Mouse (Mus musculus) forebrain, embryonic 12.5 days (tissue): Measurements from ENCODE around the gene Dlx4. TPM values are rescaled to one million over a fixed set of nuclear protein-coding genes. Genes with fewer than 3 reads are reported as not detected.

Experiments
- ATAC-seq: fragments of 200-750 bp; cut with Nextera tagmentation; 2 replicates; pipeline ENCODE4 v1.8.0; 2017; ENCODE audit warnings: moderate TSS enrichment; ENCODE audit not compliant: low FRiP score
- H3K27ac ChIP-seq: fragments of 300-500 bp; sonication (generic); 2 replicates; pipeline ENCODE4 v1.5.1; 2016; ENCODE audit warnings: mild to moderate bottlenecking
- H3K27me3 ChIP-seq: fragments of 300-500 bp; sonication (generic); 2 replicates; pipeline ENCODE4 v1.6.1; 2016; ENCODE audit warnings: mild to moderate bottlenecking
- H3K36me3 ChIP-seq: fragments of 300-500 bp; sonication (generic); replicated peaks from 2 replicates; pipeline ENCODE4 v1.6.1; 2016; ENCODE audit warnings: mild to moderate bottlenecking
- H3K4me1 ChIP-seq: fragments of 300-500 bp; sonication (generic); 2 replicates; pipeline ENCODE4 v1.6.1; 2016
- H3K4me2 ChIP-seq: fragments of 300-500 bp; sonication (generic); 2 replicates; pipeline ENCODE4 v1.6.1; 2016; ENCODE audit warnings: mild to moderate bottlenecking, moderate library complexity
- H3K4me3 ChIP-seq: fragments of 300-500 bp; sonication (generic); replicated peaks from 2 replicates; pipeline ENCODE4 v1.5.1; 2016; ENCODE audit warnings: mild to moderate bottlenecking
- H3K9ac ChIP-seq: fragments of 300-500 bp; sonication (generic); 2 replicates; pipeline ENCODE4 v1.6.1; 2016; ENCODE audit warnings: mild to moderate bottlenecking
- H3K9me3 ChIP-seq: fragments of 300-500 bp; sonication (generic); 2 replicates; pipeline ENCODE4 v1.6.1; 2016
- WGBS: fragments of 180-500 bp; shearing (Covaris S2); methylation state at CpG from one replicate; pipeline ENCODE4 v1.1.7; 2016; 5-methylcytosine and 5-hydroxymethylcytosine counted together
- polyA plus RNA-seq: library from polyadenylated mRNA; unstranded; fragments of >200 nt; fragmentation: Nextera tagmentation; extraction: Ambion mirVana; gene quantifications from 2 replicates; pipeline ENCODE4 v1.2.1, GENCODE M21; 2016

Dlx4 gene
- polyA plus RNA-seq, 1 experiment from 2014 or later, result 0.20 TPM

- H3K27ac ChIP-seq, result no peak overlapping the region
- WGBS, result 79% methylated on average over 5 of the region's 5 CpGs
- peaks cover 69% of the 10 kb centered on the region for H3K27me3 ChIP-seq
- H3K4me1 ChIP-seq, result no peaks in the 10 kb centered on the region; the same call in 1 of the 2 replicates
- no peaks in the 10 kb centered on the region for H3K36me3 ChIP-seq
- no peak overlapping the region for H3K4me2 ChIP-seq
- H3K4me3 ChIP-seq, result no peak overlapping the region
- H3K9ac ChIP-seq, result no peak overlapping the region
- no peak for ATAC-seq
- no peaks in the 10 kb centered on the region for H3K9me3 ChIP-seq
Observed at GRCm38 (mm10) chr11:95153681-95154080, 7.6 kb upstream of the Dlx4 start.

- H3K4me1 ChIP-seq, result no peaks in the 10 kb centered on the region; the same call in 1 of the 2 replicates
- H3K27me3 ChIP-seq, result peaks cover 75% of the 10 kb centered on the region
- H3K27ac ChIP-seq, result no peak overlapping the region
- H3K9me3 ChIP-seq, result no peaks in the 10 kb centered on the region
- no peak for ATAC-seq
- no peak overlapping the region for H3K4me3 ChIP-seq
- H3K36me3 ChIP-seq, result no peaks in the 10 kb centered on the region
- no peak overlapping the region for H3K4me2 ChIP-seq
- WGBS, result 28% methylated on average over 5 of the region's 5 CpGs
- no peak overlapping the region for H3K9ac ChIP-seq
Observed at GRCm38 (mm10) chr11:95153116-95153515, 7.1 kb upstream of the Dlx4 start.

- H3K4me3 ChIP-seq, result no peak overlapping the region
Observed at GRCm38 (mm10) chr11:95150269-95151049, 4.4 kb upstream of the Dlx4 start.

GRCm38 (mm10) chr11:95149462-95150268 is 3.6 kb upstream of the Dlx4 start:
- no peak overlapping the region for H3K9ac ChIP-seq
- no peak for ATAC-seq
- H3K36me3 ChIP-seq, result no peaks in the 10 kb centered on the region
- 3% methylated on average over 27 of the region's 27 CpGs for WGBS
- H3K27me3 ChIP-seq, result peaks cover 96% of the 10 kb centered on the region
- no peak overlapping the region for H3K4me3 ChIP-seq
- H3K4me1 ChIP-seq, result peaks cover 14% of the 10 kb centered on the region
- no peak overlapping the region for H3K27ac ChIP-seq
- no peak overlapping the region for H3K4me2 ChIP-seq
- H3K9me3 ChIP-seq, result no peaks in the 10 kb centered on the region

More at GRCm38 (mm10) chr11:95150269-95151049, 4.4 kb upstream of the Dlx4 start:
- no peak overlapping the region for H3K27ac ChIP-seq
- ATAC-seq, result no peak
- WGBS, result under 1% methylated on average over 33 of the region's 33 CpGs
- H3K27me3 ChIP-seq, result peaks cover 96% of the 10 kb centered on the region
- no peak overlapping the region for H3K9ac ChIP-seq
- H3K36me3 ChIP-seq, result no peaks in the 10 kb centered on the region
- no peaks in the 10 kb centered on the region for H3K9me3 ChIP-seq
- H3K4me1 ChIP-seq, result peaks cover 9% of the 10 kb centered on the region
- no peak overlapping the region for H3K4me2 ChIP-seq

GRCm38 (mm10) chr11:95148754-95149153 is 2.7 kb upstream of the Dlx4 start:
- WGBS, result 2% methylated on average over 9 of the region's 9 CpGs
- Histone ChIP-seq H3K36me3 (no peaks in the 10 kb centered on the region), H3K4me2 (no peak overlapping the region), H3K9me3 (no peaks in the 10 kb centered on the region), H3K4me3 (no peak overlapping the region), H3K9ac (no peak overlapping the region), H3K27ac (no peak overlapping the region), H3K4me1 (peaks cover 14% of the 10 kb centered on the region), H3K27me3 (peaks cover 100% of the 10 kb centered on the region)
- no peak for ATAC-seq

GRCm38 (mm10) chr11:95144946-95145483 is 1.0 kb downstream of the Dlx4 start:
- no peak for ATAC-seq
- Histone ChIP-seq H3K27ac (no peak overlapping the region), H3K27me3 (peaks cover 100% of the 10 kb centered on the region), H3K9ac (no peak overlapping the region), H3K4me2 (peak overlapping the region; percentile 55), H3K4me1 (peaks cover 22% of the 10 kb centered on the region), H3K36me3 (no peaks in the 10 kb centered on the region), H3K4me3 (peak overlapping the region; percentile 35), H3K9me3 (no peaks in the 10 kb centered on the region)
- under 1% methylated on average over 34 of the region's 34 CpGs for WGBS

- no peaks in the 10 kb centered on the region for H3K36me3 ChIP-seq
- no peak for ATAC-seq
- no peak overlapping the region for H3K4me2 ChIP-seq
- no peak overlapping the region for H3K9ac ChIP-seq
- no peak overlapping the region for H3K27ac ChIP-seq
- WGBS, result 9% methylated on average over 9 of the region's 9 CpGs
- H3K4me1 ChIP-seq, result peaks cover 24% of the 10 kb centered on the region
- H3K9me3 ChIP-seq, result no peaks in the 10 kb centered on the region
- H3K27me3 ChIP-seq, result peaks cover 100% of the 10 kb centered on the region
- H3K4me3 ChIP-seq, result no peak overlapping the region
Observed at GRCm38 (mm10) chr11:95144091-95144945, 1.7 kb downstream of the Dlx4 start.

GRCm38 (mm10) chr11:95143663-95144062 is 2.4 kb downstream of the Dlx4 start:
- Histone ChIP-seq H3K4me3 (no peak overlapping the region), H3K27ac (no peak overlapping the region), H3K9me3 (no peaks in the 10 kb centered on the region), H3K4me2 (no peak overlapping the region), H3K27me3 (peaks cover 100% of the 10 kb centered on the region), H3K9ac (no peak overlapping the region), H3K4me1 (peaks cover 31% of the 10 kb centered on the region), H3K36me3 (no peaks in the 10 kb centered on the region)
- ATAC-seq, result no peak
- WGBS, result 3% methylated on average over 4 of the region's 4 CpGs

GRCm38 (mm10) chr11:95142980-95143575 is 3.0 kb downstream of the Dlx4 start:
- no peak overlapping the region for H3K9ac ChIP-seq
- 4% methylated on average over 39 of the region's 39 CpGs for WGBS
- H3K27ac ChIP-seq, result no peak overlapping the region
- H3K4me1 ChIP-seq, result peaks cover 37% of the 10 kb centered on the region
- ATAC-seq, result no peak
- no peaks in the 10 kb centered on the region for H3K36me3 ChIP-seq
- no peaks in the 10 kb centered on the region for H3K9me3 ChIP-seq
- no peak overlapping the region; the same call in 1 of the 2 replicates for H3K4me2 ChIP-seq
- peak overlapping the region; percentile 2; the same call in 1 of the 2 replicates for H3K4me3 ChIP-seq
- H3K27me3 ChIP-seq, result peaks cover 100% of the 10 kb centered on the region

GRCm38 (mm10) chr11:95142258-95142657 is 3.8 kb downstream of the Dlx4 start:
- H3K27ac ChIP-seq, result no peak overlapping the region
- no peaks in the 10 kb centered on the region for H3K9me3 ChIP-seq
- no peak overlapping the region for H3K4me2 ChIP-seq
- H3K9ac ChIP-seq, result no peak overlapping the region
- ATAC-seq, result no peak
- H3K4me3 ChIP-seq, result no peak overlapping the region
- peaks cover 100% of the 10 kb centered on the region for H3K27me3 ChIP-seq
- H3K4me1 ChIP-seq, result peaks cover 44% of the 10 kb centered on the region
- WGBS, result 12% methylated on average over 10 of the region's 10 CpGs
- no peaks in the 10 kb centered on the region for H3K36me3 ChIP-seq

GRCm38 (mm10) chr11:95139871-95140270 is 6.2 kb downstream of the Dlx4 start:
- Histone ChIP-seq H3K4me2 (no peak overlapping the region), H3K4me1 (peaks cover 34% of the 10 kb centered on the region), H3K9me3 (no peaks in the 10 kb centered on the region), H3K4me3 (no peak overlapping the region), H3K27ac (no peak overlapping the region), H3K27me3 (peaks cover 97% of the 10 kb centered on the region), H3K9ac (no peak overlapping the region), H3K36me3 (no peaks in the 10 kb centered on the region)
- ATAC-seq, result no peak
- 50% methylated on average over 5 of the region's 5 CpGs for WGBS
